Mouse (Mus musculus): ENCODE results near the gene Ribc1. TPM values are rescaled to one million over a fixed set of nuclear protein-coding genes. Genes with fewer than 3 reads are reported as not detected.

Ribc1 gene
- 1.4 and 2.3 TPM in 2 replicates for polyA plus RNA-seq (2012; ENCODE audit: insufficient read depth, insufficient read length, missing spikeins)

GRCm38 (mm10) chrX:152016151-152017145, at the start of gene Ribc1, which contains the start of gene Smc1a:
TSS of gene Ribc1 (minus strand) at chrX:152016295.
TSS of gene Smc1a (plus strand) at chrX:152016428.
- TF ChIP-seq POLR2A (IDR thresholded peaks at IDR 0.05; ENCODE audit: borderline replicate concordance, low read depth, low read length) (no peak), CTCF (IDR thresholded peaks at IDR 0.05; ENCODE audit: low read depth, low read length) (no peak)
- Histone ChIP-seq H3K4me1 (ENCODE audit: control insufficient read depth, insufficient read depth, low read length) (no peaks in the 10 kb centered on the region), H3K4me3 (ENCODE audit: insufficient read depth, low read length) (peak within 1 kb of the TSS; percentile 83), H3K27ac (ENCODE audit: insufficient read depth, low read depth, low read length) (peak within 1 kb of the TSS; percentile 83)

DNA sequence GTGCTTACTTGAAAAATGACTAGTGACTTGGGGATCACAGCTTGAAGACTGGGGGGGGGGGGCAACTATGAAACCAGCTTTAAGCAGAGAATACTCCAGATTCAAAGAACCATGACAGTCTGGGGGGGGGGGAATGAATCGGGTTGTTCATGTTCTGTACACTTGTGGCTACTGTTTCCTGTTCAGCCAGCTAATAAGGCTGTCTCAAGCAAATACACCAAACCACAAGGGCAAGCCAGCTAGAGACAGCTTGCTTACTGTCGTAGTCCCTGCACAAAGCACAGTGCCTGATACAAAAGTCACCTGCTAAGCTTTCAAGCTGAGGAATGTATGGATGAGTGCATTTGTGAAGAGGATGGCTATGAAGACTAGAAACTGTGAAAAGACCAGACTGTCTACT, 49.6 kb upstream of the Ribc1 start:
- no peak overlapping the region for H3K27ac ChIP-seq (ENCODE audit: insufficient read depth, low read depth, low read length)
- H3K4me3 ChIP-seq (ENCODE audit: insufficient read depth, low read length), result no peak overlapping the region
- no peak for TF ChIP-seq CTCF (IDR thresholded peaks at IDR 0.05; ENCODE audit: low read depth, low read length)
- peaks cover 9% of the 10 kb centered on the region for H3K4me1 ChIP-seq (ENCODE audit: control insufficient read depth, insufficient read depth, low read length)

GRCm38 (mm10) chrX:152054094-152054493, 38.0 kb upstream of the Ribc1 start:
- no peaks in the 10 kb centered on the region for H3K4me1 ChIP-seq (ENCODE audit: control insufficient read depth, insufficient read depth, low read length)
- TF ChIP-seq POLR2A (IDR thresholded peaks at IDR 0.05; ENCODE audit: borderline replicate concordance, low read depth, low read length) (no peak), CTCF (IDR thresholded peaks at IDR 0.05; ENCODE audit: low read depth, low read length) (no peak)
- H3K27ac ChIP-seq (ENCODE audit: insufficient read depth, low read depth, low read length), result no peak overlapping the region
- no peak overlapping the region for H3K4me3 ChIP-seq (ENCODE audit: insufficient read depth, low read length)

GRCm38 (mm10) chrX:152052546-152052945, 36.5 kb upstream of the Ribc1 start:
- H3K4me3 ChIP-seq (ENCODE audit: insufficient read depth, low read length), result no peak overlapping the region
- H3K27ac ChIP-seq (ENCODE audit: insufficient read depth, low read depth, low read length), result no peak overlapping the region
- no peak for TF ChIP-seq POLR2A (IDR thresholded peaks at IDR 0.05; ENCODE audit: borderline replicate concordance, low read depth, low read length)
- no peak for TF ChIP-seq CTCF (IDR thresholded peaks at IDR 0.05; ENCODE audit: low read depth, low read length)
- no peaks in the 10 kb centered on the region for H3K4me1 ChIP-seq (ENCODE audit: control insufficient read depth, insufficient read depth, low read length)

GRCm38 (mm10) chrX:152047230-152047629, 31.1 kb upstream of the Ribc1 start:
- Histone ChIP-seq H3K27ac (ENCODE audit: insufficient read depth, low read depth, low read length) (no peak overlapping the region), H3K4me1 (ENCODE audit: control insufficient read depth, insufficient read depth, low read length) (no peaks in the 10 kb centered on the region), H3K4me3 (ENCODE audit: insufficient read depth, low read length) (no peak overlapping the region)
- TF ChIP-seq CTCF (IDR thresholded peaks at IDR 0.05; ENCODE audit: low read depth, low read length) (no peak), POLR2A (IDR thresholded peaks at IDR 0.05; ENCODE audit: borderline replicate concordance, low read depth, low read length) (no peak)

- Histone ChIP-seq H3K4me3 (ENCODE audit: insufficient read depth, low read length) (no peak overlapping the region), H3K4me1 (ENCODE audit: control insufficient read depth, insufficient read depth, low read length) (no peaks in the 10 kb centered on the region), H3K27ac (ENCODE audit: insufficient read depth, low read depth, low read length) (no peak overlapping the region)
- no peak for TF ChIP-seq POLR2A (IDR thresholded peaks at IDR 0.05; ENCODE audit: borderline replicate concordance, low read depth, low read length)
- no peak for TF ChIP-seq CTCF (IDR thresholded peaks at IDR 0.05; ENCODE audit: low read depth, low read length)
Observed at GRCm38 (mm10) chrX:152039865-152040264, 23.8 kb upstream of the Ribc1 start.

DNA sequence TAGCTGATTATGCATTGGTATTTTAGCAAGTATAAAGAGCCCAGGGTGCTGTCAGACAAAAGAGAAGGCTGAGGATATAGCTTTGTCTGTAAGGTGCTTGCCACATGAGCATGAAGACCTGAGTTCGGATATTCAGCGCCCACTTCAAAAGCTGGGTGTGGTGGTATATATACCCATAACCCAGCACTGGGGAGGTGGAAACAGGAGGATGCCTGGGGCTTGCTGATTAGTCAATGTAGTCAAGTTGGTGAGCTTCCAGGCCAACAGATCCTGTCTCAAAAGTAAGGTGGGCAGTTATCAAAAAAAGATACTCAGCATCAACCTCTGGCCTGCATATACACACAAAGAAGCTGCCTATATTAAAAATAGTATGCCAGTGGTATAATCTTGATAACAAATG, 3.2 kb upstream of the Ribc1 start:
- Histone ChIP-seq H3K4me3 (ENCODE audit: insufficient read depth, low read length) (no peak overlapping the region), H3K27ac (ENCODE audit: insufficient read depth, low read depth, low read length) (no peak overlapping the region)
- TF ChIP-seq POLR2A (IDR thresholded peaks at IDR 0.05; ENCODE audit: borderline replicate concordance, low read depth, low read length) (no peak), CTCF (IDR thresholded peaks at IDR 0.05; ENCODE audit: low read depth, low read length) (no peak)

GRCm38 (mm10) chrX:152017186-152017585, 1.1 kb upstream of the Ribc1 start:
- peak overlapping the region; percentile 83 for H3K4me3 ChIP-seq (ENCODE audit: insufficient read depth, low read length)
- no peak for TF ChIP-seq POLR2A (IDR thresholded peaks at IDR 0.05; ENCODE audit: borderline replicate concordance, low read depth, low read length)
- TF ChIP-seq CTCF (IDR thresholded peaks at IDR 0.05; ENCODE audit: low read depth, low read length), result no peak
- no peak overlapping the region; the same call in 1 of the 2 replicates for H3K27ac ChIP-seq (ENCODE audit: insufficient read depth, low read depth, low read length)
- H3K4me1 ChIP-seq (ENCODE audit: control insufficient read depth, insufficient read depth, low read length), result no peaks in the 10 kb centered on the region

More for the DNA sequence above, 3.2 kb upstream of the Ribc1 start:
- no peaks in the 10 kb centered on the region for H3K4me1 ChIP-seq (ENCODE audit: control insufficient read depth, insufficient read depth, low read length)

DNA sequence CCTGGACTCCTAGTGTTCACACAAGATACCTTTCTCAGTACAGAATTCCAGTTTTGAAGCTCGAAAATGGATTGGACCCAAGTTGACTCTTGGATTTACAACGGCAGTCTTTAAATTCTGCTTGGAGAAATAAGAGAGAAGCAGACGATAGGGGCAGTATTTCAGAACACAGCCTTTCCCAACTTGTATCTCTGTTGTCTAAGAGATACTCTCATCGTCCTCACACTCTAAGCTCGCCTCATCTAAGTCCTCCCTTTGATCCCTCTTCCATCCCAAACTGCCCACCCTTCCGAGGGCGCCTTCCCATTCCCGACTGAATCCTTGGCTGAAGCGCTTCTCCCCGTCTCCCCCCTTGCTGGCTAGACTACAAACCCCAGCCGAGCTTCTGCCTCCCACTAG, 344 bp downstream of the Ribc1 start:
- Histone ChIP-seq H3K27ac (ENCODE audit: insufficient read depth, low read depth, low read length) (peak overlapping the region; percentile 67), H3K4me3 (ENCODE audit: insufficient read depth, low read length) (peak overlapping the region; percentile 72), H3K4me1 (ENCODE audit: control insufficient read depth, insufficient read depth, low read length) (no peaks in the 10 kb centered on the region)
- no peak for TF ChIP-seq POLR2A (IDR thresholded peaks at IDR 0.05; ENCODE audit: borderline replicate concordance, low read depth, low read length)
- TF ChIP-seq CTCF (IDR thresholded peaks at IDR 0.05; ENCODE audit: low read depth, low read length), result no peak

- no peaks in the 10 kb centered on the region for H3K4me1 ChIP-seq (ENCODE audit: control insufficient read depth, insufficient read depth, low read length)
- no peak overlapping the region for H3K27ac ChIP-seq (ENCODE audit: insufficient read depth, low read depth, low read length)
- H3K4me3 ChIP-seq (ENCODE audit: insufficient read depth, low read length), result no peak overlapping the region
- TF ChIP-seq POLR2A (IDR thresholded peaks at IDR 0.05; ENCODE audit: borderline replicate concordance, low read depth, low read length) (no peak), CTCF (IDR thresholded peaks at IDR 0.05; ENCODE audit: low read depth, low read length) (no peak)
Observed at GRCm38 (mm10) chrX:152007863-152008262, 8.2 kb downstream of the Ribc1 start.
